Mouse (Mus musculus): ENCODE measurements around the gene S100a13.

Gene S100a13

GRCm38 (mm10) chr3:90552231-90552630, 38.0 kb downstream of the S100a13 start:
- CTCF ChIA-PET = no interaction called here

- CTCF ChIA-PET = no interaction called here
Observed at GRCm38 (mm10) chr3:90555954-90556353, 41.7 kb downstream of the S100a13 start.

- CTCF ChIA-PET = interaction anchor here (0.5 to 0.7 kb wide), 2 partner anchors 23 to 107 kb away, joined by 3 to 5 read pairs; partner anchors contain the start of gene S100a16
Observed at GRCm38 (mm10) chr3:90560008-90560628, 45.9 kb downstream of the S100a13 start, which contains the start of gene S100a3. Gene S100a3 (plus strand): TSS chr3:90560578.

Data from spleen, embryonic (tissue).